Mouse (Mus musculus) left cerebral cortex, postnatal 36 days (tissue): ENCODE measurements at regions not wholly inside any gene's neighbourhood (a gene's known extent, or its start where the extent isn't known, plus 50 kb on each side); places are given as distances from the start of the nearest gene placed in this dataset.

Source experiments
- DNase-seq, 2 experiments: peaks; one replicate each; pipeline ENCODE4 v3.0.0; 2021 to 2022; ENCODE audit warnings: low spot score in 2 of 2, mixed read lengths in 1 of 2
- intact Hi-C: fragments of 180-260 bp; cut with DNase I; formaldehyde crosslinking; loops from one replicate; pipeline ENCODE4 v1.15.1; 2025

DNA sequence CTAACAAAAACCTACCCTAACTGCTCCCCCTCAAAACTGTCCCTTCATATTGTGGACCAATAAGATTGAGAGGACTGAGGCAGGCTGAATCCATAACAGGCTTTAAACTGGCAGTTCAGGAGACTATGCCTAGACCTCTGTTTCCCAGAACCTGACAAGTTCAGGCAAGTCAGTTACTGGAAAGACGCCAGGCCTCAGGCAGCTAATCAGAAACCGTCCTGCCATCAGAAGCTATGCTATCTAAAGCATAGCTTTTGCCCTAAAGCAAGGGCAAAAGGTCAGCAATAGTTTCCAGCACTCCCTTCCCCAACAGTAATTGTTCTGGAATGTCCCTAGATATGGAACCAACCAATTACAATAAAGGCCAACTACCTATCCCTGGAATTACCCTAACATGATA is 273.0 kb downstream of the Bche start:
- DNase-seq: no peak
- intact Hi-C loops: no loop called here

DNA sequence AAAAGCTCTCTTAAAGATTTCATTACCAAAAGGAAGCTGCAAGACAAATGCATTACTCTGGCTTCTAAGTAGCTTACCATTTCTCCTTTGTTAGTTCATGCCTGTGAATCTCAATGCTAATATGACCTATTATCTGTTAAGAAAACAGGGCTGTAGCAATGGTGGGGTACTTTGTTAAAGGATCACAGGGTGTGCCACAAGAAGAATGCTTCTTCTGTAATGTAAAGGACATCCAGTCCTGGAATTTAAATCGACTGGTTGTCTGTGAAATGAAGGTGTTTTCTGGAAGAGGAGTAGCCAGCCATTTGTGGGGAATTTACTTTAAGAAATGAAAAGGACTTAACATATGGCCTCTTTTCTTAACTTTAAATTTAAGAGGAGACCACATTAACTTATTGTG is 273.9 kb downstream of the Bche start:
- intact Hi-C loops: no loop called here
- DNase-seq: no peak

DNA sequence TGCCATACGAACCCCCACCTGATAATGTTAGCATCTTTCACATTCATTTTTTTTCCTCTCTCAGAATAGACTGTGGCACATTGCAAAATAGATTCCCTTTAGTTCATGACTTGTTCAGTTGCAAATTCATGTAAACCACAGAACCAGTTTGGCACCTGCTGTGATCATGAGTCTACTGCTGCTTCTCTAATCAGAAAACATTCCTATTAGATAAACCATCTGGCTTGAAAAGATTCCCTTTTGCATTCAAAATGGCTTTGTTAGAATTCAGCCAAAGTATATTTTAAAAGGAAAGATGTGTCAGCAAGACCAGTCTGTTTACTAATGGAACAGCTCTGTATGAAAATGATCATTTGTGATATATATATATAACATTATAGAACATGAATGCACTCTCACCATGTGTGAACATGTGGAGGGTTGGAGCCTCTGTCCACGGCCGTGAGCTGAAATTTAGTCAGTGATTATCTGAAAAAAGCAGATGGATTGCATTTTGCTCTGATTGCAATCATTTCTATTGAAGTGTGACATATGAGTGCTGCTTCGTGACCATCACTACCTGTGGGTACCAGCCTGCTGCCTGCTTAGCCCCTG is 298.2 kb downstream of the Bche start:
- intact Hi-C loops: no loop called here
- DNase-seq: no peak

DNA sequence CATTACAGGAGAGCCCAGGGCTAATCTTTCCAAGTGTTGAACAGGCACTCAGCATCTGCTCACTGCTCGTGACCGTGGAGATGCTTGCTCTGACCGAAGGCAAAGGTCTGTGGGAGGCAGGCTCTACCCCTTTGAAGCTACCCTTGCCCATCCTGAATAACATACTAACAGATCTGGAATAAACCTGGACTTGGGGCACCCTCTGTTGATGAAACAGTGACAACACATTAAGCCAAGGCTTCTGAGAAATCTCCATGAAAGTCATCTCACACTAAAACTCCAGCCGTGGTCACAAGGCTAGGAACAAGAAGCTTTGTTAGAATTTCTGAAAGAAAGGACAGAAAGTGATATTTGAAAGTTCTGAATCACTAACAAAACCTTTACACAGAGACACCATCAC is 306.8 kb downstream of the Bche start:
- DNase-seq: peak; percentile 8 to 22
- intact Hi-C loops: loop anchor here (5.0 kb wide), 2 partner anchors 334 to 349 kb away; no protein-coding TSS in a partner anchor

DNA sequence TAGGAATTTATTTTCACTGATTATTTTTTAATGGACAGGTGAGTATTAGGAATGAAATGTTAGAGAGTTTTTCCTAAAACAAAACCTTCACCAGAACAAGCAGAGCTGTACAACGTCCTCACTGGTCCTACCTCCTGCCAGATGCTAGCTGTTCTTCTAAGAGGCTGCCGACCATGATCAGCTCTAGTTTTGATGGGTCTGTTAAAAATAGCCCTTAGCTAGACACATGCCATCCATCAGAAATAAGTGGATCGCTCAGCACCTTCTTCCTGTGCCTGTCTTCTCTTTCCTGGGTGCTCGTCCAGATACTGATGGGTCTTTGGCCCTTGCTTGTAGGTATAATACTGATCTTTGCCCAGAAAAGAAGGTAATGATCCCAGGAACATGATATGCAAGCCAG is 312.4 kb downstream of the Bche start:
- peak in 1 of 2 experiments; percentile 4 for DNase-seq
- intact Hi-C loops: loop anchor here (10.0 kb wide), 1 partner anchor 261 kb away; no protein-coding TSS in a partner anchor

DNA sequence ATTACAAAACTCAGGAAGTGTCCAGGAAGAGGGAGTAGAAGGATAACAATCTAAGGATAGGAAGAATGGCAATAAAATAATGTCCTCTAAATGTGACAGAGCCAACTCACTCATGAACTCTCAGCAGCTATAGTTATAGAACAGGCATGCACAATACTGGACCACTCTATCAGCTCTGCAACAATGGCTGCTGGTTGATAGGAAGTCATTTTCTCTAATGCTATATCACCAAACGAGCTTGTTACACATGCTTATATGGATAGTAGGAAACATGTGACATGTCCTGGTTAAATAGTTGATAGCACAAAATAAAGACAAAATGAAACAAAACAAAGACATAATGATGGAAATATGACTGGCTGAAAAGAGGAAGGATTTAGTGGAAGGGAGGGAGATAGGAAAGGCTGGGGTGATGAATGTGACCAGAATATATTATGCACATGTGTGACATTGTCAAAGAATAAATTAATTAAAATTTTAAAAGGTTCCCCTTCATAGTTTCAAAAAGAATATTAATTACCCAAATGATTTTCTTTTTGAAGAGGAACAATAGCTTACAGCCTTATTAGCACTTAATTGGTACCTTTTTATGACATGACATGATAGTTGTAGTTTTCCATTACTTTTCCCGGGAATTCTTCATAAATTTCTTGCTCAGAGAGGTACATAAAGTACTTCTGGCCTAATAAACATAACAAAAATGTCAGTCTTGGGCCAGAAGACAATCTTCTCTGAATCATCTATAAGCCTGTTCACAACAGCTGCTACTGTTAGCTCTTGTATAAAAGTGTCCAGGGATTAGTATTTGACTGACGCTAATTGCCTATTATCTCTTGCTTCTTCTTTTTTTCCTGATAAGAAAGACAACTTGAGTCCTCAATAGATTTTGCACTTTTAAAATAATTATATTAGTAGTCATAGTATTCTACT is 318.2 kb downstream of the Bche start:
- intact Hi-C loops: loop anchor here (10.0 kb wide), 1 partner anchor 255 kb away; no protein-coding TSS in a partner anchor
- DNase-seq: no peak

DNA sequence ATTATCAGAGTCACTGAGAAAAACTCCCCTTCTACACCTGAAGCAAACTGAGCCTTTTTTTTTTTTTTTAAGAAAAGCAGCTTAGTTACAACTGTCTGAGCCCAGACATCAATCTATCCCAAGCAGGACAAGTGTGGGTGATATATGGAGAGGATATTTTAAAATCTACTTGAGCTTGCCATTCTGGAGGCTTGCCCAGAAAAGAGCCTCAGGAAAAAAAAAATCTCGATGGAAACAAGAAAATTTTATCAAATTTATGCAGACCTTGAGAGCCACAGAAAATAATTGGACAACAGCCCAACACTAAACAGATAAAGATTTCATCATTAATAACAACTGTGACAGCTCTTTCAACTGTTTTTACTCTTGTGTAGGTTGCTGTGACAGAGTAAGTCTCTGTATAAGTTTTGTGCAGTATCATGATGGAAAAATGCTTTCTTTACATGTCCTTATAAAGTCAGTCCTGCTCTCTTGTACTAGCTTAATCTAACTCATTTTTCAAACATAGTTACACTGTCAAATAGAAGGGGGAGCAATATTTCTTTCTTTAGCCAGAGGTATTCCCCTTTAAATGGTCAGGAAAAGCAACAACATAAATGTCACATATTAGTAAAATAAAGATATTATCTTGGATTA is 297.4 kb upstream of the Slitrk3 start:
- intact Hi-C loops: no loop called here
- DNase-seq: no peak

DNA sequence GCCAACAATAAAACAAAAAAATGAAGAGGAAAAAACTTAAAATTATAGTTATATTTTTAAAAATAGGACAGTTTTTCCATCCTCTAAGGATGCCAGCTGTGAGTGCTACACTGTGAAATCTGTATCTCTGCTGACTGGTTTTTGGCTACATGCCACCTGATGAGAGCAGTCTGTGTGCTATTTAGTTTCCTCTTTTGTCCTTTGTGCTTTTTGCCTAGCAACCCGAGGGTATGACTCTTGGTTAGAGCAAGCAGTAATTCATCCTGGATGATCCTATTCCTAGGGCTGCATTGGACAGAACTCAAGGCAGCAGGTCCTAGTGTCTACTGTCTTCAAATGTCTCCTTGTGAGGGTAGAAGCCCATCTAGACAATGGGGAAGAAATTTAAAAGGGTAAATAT is 285.6 kb upstream of the Slitrk3 start:
- peak in 1 of 2 experiments; percentile 15 for DNase-seq
- intact Hi-C loops: no loop called here

DNA sequence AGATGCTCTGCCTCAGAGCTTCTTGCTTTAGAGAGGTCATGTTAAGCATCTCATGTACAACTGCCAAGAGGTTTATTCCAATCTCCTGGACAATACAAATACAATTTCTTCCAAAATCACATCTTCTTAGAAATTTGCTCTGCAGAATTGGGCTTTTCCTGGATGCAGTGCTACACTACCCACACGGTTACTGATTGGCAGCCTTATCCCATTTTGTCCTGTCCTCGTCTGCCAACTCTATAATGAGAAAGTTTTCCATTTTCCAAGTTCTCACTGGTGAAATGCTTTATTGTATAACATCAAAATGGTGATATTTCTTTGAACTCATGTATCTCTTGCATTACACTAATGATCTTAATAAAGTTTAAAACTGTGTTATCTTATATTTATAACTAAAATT is 282.1 kb upstream of the Slitrk3 start:
- intact Hi-C loops: no loop called here
- DNase-seq: no peak

DNA sequence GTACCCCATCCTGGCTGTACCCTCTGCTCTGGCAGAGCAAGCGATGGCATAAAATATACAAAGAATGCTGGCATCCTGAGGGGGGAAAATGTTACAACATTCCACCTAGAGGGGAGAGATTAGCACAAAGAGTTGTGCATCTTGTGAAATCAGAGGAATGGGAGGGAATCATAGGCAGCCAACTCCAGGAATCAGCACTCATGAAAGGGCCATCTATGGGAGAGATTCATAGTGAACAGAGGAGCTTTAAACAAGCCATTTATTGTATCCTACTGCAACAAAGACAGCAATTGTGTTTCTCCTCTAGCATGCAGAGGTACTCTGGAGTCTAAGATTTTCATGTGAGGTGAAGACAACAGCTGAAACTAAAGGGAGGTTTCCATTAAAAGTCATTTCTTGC is 265.6 kb upstream of the Slitrk3 start:
- DNase-seq: no peak
- intact Hi-C loops: loop anchor here (10.0 kb wide), 1 partner anchor 1042 kb away; no protein-coding TSS in a partner anchor
